Mouse (Mus musculus) ovary, postnatal 10 days (tissue): Measurements from ENCODE around the gene Selenos.
"Not testable (repeated sequence)": the region's sequence is repeated elsewhere in the genome, so short reads cannot be mapped to it uniquely, and the experiment has no call there.

Experiments used
- DNase-seq: peaks from one replicate; pipeline ENCODE4 v3.0.0; 2022; ENCODE audit warnings: low spot score

Selenos gene

GRCm38 (mm10) chr7:66079364-66080230, at the start of gene Selenos:
TSS of gene Selenos (plus strand) at chr7:66079649.
- DNase-seq, result peak; percentile 76

GRCm38 (mm10) chr7:66036809-66037208, 42.6 kb upstream of the Selenos start:
- no peak for DNase-seq

- no peak for DNase-seq
These were observed 41.2 kb upstream of the Selenos start for GRCm38 (mm10) chr7:66038261-66038660.

GRCm38 (mm10) chr7:66038730-66039129, 40.7 kb upstream of the Selenos start:
- DNase-seq, result no peak

GRCm38 (mm10) chr7:66040026-66040814, 39.2 kb upstream of the Selenos start:
- DNase-seq, result no peak

GRCm38 (mm10) chr7:66043552-66044459, 35.6 kb upstream of the Selenos start, which contains the start of gene Gm45213:
TSS of gene Gm45213 (plus strand) at chr7:66043602.
- no peak for DNase-seq

- no peak for DNase-seq
These were observed 34.8 kb upstream of the Selenos start for GRCm38 (mm10) chr7:66044617-66045016.

GRCm38 (mm10) chr7:66046921-66047918, 32.2 kb upstream of the Selenos start:
- DNase-seq, result no peak

GRCm38 (mm10) chr7:66047975-66048374, 31.5 kb upstream of the Selenos start:
- DNase-seq, result no peak

GRCm38 (mm10) chr7:66048446-66049230, 30.8 kb upstream of the Selenos start:
- DNase-seq, result no peak

- DNase-seq, result no peak
These were observed 25.4 kb upstream of the Selenos start for GRCm38 (mm10) chr7:66053946-66054483.

- not testable (repeated sequence) for DNase-seq
These were observed 24.1 kb upstream of the Selenos start for GRCm38 (mm10) chr7:66055356-66055755.

- DNase-seq, result no peak
These were observed 20.7 kb upstream of the Selenos start, which contains the start of gene Snrpa1 for GRCm38 (mm10) chr7:66058703-66059102. TSS of gene Snrpa1 (plus strand) at chr7:66059003.

GRCm38 (mm10) chr7:66060066-66060956, 19.1 kb upstream of the Selenos start:
- DNase-seq, result peak; percentile 86

- DNase-seq, result no peak
These were observed 18.4 kb upstream of the Selenos start for GRCm38 (mm10) chr7:66061057-66061456.

GRCm38 (mm10) chr7:66076411-66076810, 3.0 kb upstream of the Selenos start:
- DNase-seq, result no peak

GRCm38 (mm10) chr7:66080231-66080613, 773 bp downstream of the Selenos start:
- DNase-seq, result no peak

GRCm38 (mm10) chr7:66083757-66084156, 4.3 kb downstream of the Selenos start:
- DNase-seq, result no peak
